Mouse (Mus musculus) cerebellum, adult 9-10 months (tissue): ENCODE measurements at regions not wholly inside any gene's neighbourhood (a gene's known extent, or its start where the extent isn't known, plus 50 kb on each side); places are given as distances from the start of the nearest gene placed in this dataset.
A peak's percentile ranks its signal among the peaks of the same experiment; 100 is the strongest.

Experiments used
- DNase-seq: peaks from one replicate; pipeline ENCODE4 v3.0.0; 2022

- no peak for DNase-seq
Observed at GRCm38 (mm10) chr15:62962681-62963080, 882.3 kb downstream of the Gsdmc2 start.

GRCm38 (mm10) chr15:62960623-62961022 is 884.4 kb downstream of the Gsdmc2 start:
- no peak for DNase-seq

GRCm38 (mm10) chr15:62958506-62959330 is 886.3 kb downstream of the Gsdmc2 start:
- DNase-seq = no peak

GRCm38 (mm10) chr15:62954889-62955288 is 890.1 kb downstream of the Gsdmc2 start:
- no peak for DNase-seq

- no peak for DNase-seq
Observed at GRCm38 (mm10) chr15:62954322-62954820, 890.6 kb downstream of the Gsdmc2 start.

GRCm38 (mm10) chr15:62953215-62953941 is 891.6 kb downstream of the Gsdmc2 start:
- no peak for DNase-seq

- DNase-seq = no peak
Observed at GRCm38 (mm10) chr15:62952487-62953214, 892.3 kb downstream of the Gsdmc2 start.

- DNase-seq = no peak
Observed at GRCm38 (mm10) chr15:62939416-62939815, 905.6 kb downstream of the Gsdmc2 start.

- DNase-seq = no peak
Observed at GRCm38 (mm10) chr15:62937756-62938155, 907.2 kb downstream of the Gsdmc2 start.

- no peak for DNase-seq
Observed at GRCm38 (mm10) chr15:62934522-62935189, 910.3 kb downstream of the Gsdmc2 start.

- DNase-seq = no peak
Observed at GRCm38 (mm10) chr15:62920520-62920919, 924.5 kb downstream of the Gsdmc2 start.

GRCm38 (mm10) chr15:62919264-62919663 is 925.7 kb downstream of the Gsdmc2 start:
- DNase-seq = no peak

GRCm38 (mm10) chr15:62908379-62908778 is 936.6 kb downstream of the Gsdmc2 start:
- DNase-seq = no peak

GRCm38 (mm10) chr15:62907181-62907580 is 937.8 kb downstream of the Gsdmc2 start:
- DNase-seq = no peak

- peak; percentile 68 for DNase-seq
Observed at GRCm38 (mm10) chr15:62903047-62903822, 941.7 kb downstream of the Gsdmc2 start.

GRCm38 (mm10) chr15:62901955-62902354 is 943.0 kb downstream of the Gsdmc2 start:
- DNase-seq = no peak

- no peak for DNase-seq
Observed at GRCm38 (mm10) chr15:62889798-62890197, 955.2 kb downstream of the Gsdmc2 start.

GRCm38 (mm10) chr15:62885331-62885730 is 959.6 kb downstream of the Gsdmc2 start:
- no peak for DNase-seq

GRCm38 (mm10) chr15:62871082-62871766 is 973.8 kb downstream of the Gsdmc2 start:
- DNase-seq = no peak

- no peak for DNase-seq
Observed at GRCm38 (mm10) chr15:62862574-62862973, 982.4 kb downstream of the Gsdmc2 start.

- DNase-seq = no peak
Observed at GRCm38 (mm10) chr15:62861422-62861821, 983.6 kb downstream of the Gsdmc2 start.
